In genomic region chr6:146077124-146077889, GRCm38 (mm10) we compare ENCODE assay signal across 12 mouse cellular contexts.
DNase-seq lines count a peak whose midpoint lies in the region; ATAC-seq and TF ChIP-seq lines count a peak whose summit lies in the region.
"Had no signal": no experiment of that assay in that cellular context is flagged by ENCODE, and none has a peak within 500 bp of the region (broad histone marks: within the 10 kb centered on the region; RNA-seq: fewer than 3 reads in every experiment).

No protein-coding gene starts in this region.

- no peaks in the 10 kb centered on the region for H3K27me3 ChIP-seq in limb, embryonic 10.5 days (ENCODE audit: low read depth, poor library complexity, severe bottlenecking)
- no peaks in the 10 kb centered on the region for H3K27me3 ChIP-seq in thymus, adult 2 months (ENCODE audit: control insufficient read depth, insufficient read depth, low read length)
- no peaks in the 10 kb centered on the region for H3K27me3 ChIP-seq in forebrain, embryonic 11.5 days (ENCODE audit: control insufficient read depth, insufficient read depth, low read length)
- H3K27me3 ChIP-seq: forebrain, embryonic 13.5 days; limb, embryonic 12.5 days had no signal

- 81% methylated on average over 11 of the region's 11 CpGs for WGBS in limb, embryonic 10.5 days
- WGBS in thymus, adult 2 months: 12% methylated on average over 11 of the region's 11 CpGs
- WGBS in forebrain, embryonic 11.5 days: 84% methylated on average over 11 of the region's 11 CpGs

- no peak for ATAC-seq in forebrain, embryonic 11.5 days (replicated peaks; ENCODE audit: low FRiP score)
- ATAC-seq: forebrain, embryonic 13.5 days had no signal

- intact Hi-C loops in left cerebral cortex, adult 2 months (cut with DNase I): no loop called here

- no peaks in the 10 kb centered on the region for H3K9me3 ChIP-seq in limb, embryonic 10.5 days (replicated peaks)
- no peaks in the 10 kb centered on the region; the same call in 1 of the 2 replicates for H3K9me3 ChIP-seq in forebrain, embryonic 11.5 days (ENCODE audit: control insufficient read depth, low read length)
- H3K9me3 ChIP-seq: forebrain, embryonic 13.5 days had no signal

- peak; percentile 14 for DNase-seq in adrenal gland, postnatal 25 days
- DNase-seq in adrenal gland, adult 2 months: no peak
- DNase-seq in left cerebral cortex, adult 2 months (ENCODE audit: extremely low spot score in 1 of 2, low spot score in 2 of 2): no peak
- DNase-seq in left cerebral cortex, adult 11 months (ENCODE audit: low spot score): no peak
- peak; percentile 33 for DNase-seq in limb, embryonic 10.5 days (ENCODE audit: low spot score)
- DNase-seq in thymus, adult 2 months: peak; percentile 18
- no peak for DNase-seq in frontal cortex, postnatal 14 days (ENCODE audit: low spot score in 2 of 2)
- no peak for DNase-seq in forebrain, embryonic 11.5 days (ENCODE audit: low spot score)
- DNase-seq: B cell, adult 2 months; heart, postnatal 36 days had no signal

- peak; percentile 41 for TF ChIP-seq CTCF in left cerebral cortex, adult 2 months (IDR thresholded peaks at IDR 0.05)
- TF ChIP-seq CTCF in thymus, adult 2 months (IDR thresholded peaks at IDR 0.05; ENCODE audit: borderline replicate concordance, control insufficient read depth, extremely low read depth, insufficient read depth, low read length, poor library complexity): no peak

- H3K9ac ChIP-seq in forebrain, embryonic 11.5 days (ENCODE audit: low read length): no peak overlapping the region
- H3K9ac ChIP-seq: forebrain, embryonic 13.5 days; limb, embryonic 12.5 days had no signal

- TF ChIP-seq POLR2A in thymus, adult 2 months (IDR thresholded peaks at IDR 0.05; ENCODE audit: control insufficient read depth, extremely low read depth, insufficient read depth, low read length, poor library complexity): no peak

- H3K4me2 ChIP-seq in forebrain, embryonic 11.5 days (ENCODE audit: low read depth, low read length, severe bottlenecking): no peak overlapping the region
- H3K4me2 ChIP-seq: forebrain, embryonic 13.5 days; limb, embryonic 12.5 days had no signal

- no peak overlapping the region for H3K27ac ChIP-seq in left cerebral cortex, adult 2 months
- H3K27ac ChIP-seq in limb, embryonic 10.5 days: no peak overlapping the region
- no peak overlapping the region for H3K27ac ChIP-seq in thymus, adult 2 months (ENCODE audit: control insufficient read depth, insufficient read depth, low read length)
- no peak overlapping the region for H3K27ac ChIP-seq in forebrain, embryonic 11.5 days (ENCODE audit: low read depth, low read length)
- H3K27ac ChIP-seq: forebrain, embryonic 13.5 days; limb, embryonic 12.5 days had no signal

- peaks cover 23% of the 10 kb centered on the region for H3K4me1 ChIP-seq in limb, embryonic 10.5 days
- H3K4me1 ChIP-seq in thymus, adult 2 months (replicated peaks; ENCODE audit: control insufficient read depth, insufficient read depth, low read length): peaks cover 21% of the 10 kb centered on the region
- peaks cover 2% of the 10 kb centered on the region; the same call in 1 of the 2 replicates for H3K4me1 ChIP-seq in forebrain, embryonic 11.5 days (replicated peaks; ENCODE audit: control insufficient read depth, insufficient read depth, low read length)
- H3K4me1 ChIP-seq: forebrain, embryonic 13.5 days had no signal

- H3K4me3 ChIP-seq in left cerebral cortex, adult 2 months: no peak overlapping the region
- no peak overlapping the region for H3K4me3 ChIP-seq in limb, embryonic 10.5 days
- H3K4me3 ChIP-seq in thymus, adult 2 months (ENCODE audit: control insufficient read depth, insufficient read depth, low read length): no peak overlapping the region
- no peak overlapping the region for H3K4me3 ChIP-seq in forebrain, embryonic 11.5 days (ENCODE audit: low read depth, low read length)
- H3K4me3 ChIP-seq: forebrain, embryonic 13.5 days; limb, embryonic 12.5 days had no signal

- no peaks in the 10 kb centered on the region for H3K36me3 ChIP-seq in limb, embryonic 10.5 days
- no peaks in the 10 kb centered on the region for H3K36me3 ChIP-seq in thymus, adult 2 months (ENCODE audit: control insufficient read depth, insufficient read depth, low read length)
- no peaks in the 10 kb centered on the region for H3K36me3 ChIP-seq in forebrain, embryonic 11.5 days (ENCODE audit: control insufficient read depth, insufficient read depth, low read length)
- H3K36me3 ChIP-seq: limb, embryonic 12.5 days had no signal

Comparison
In these comparisons a context has a peak if more than half of its experiments do, and no peak if none do; other contexts are left out.
1. DNase-seq: peak in adrenal gland, postnatal 25 days (single experiment), limb, embryonic 10.5 days (single experiment) and thymus, adult 2 months (single experiment); none in adrenal gland, adult 2 months (single experiment), left cerebral cortex, adult 2 months (0 of 2), left cerebral cortex, adult 11 months (single experiment), frontal cortex, postnatal 14 days (0 of 2) and forebrain, embryonic 11.5 days (single experiment).